Mouse (Mus musculus) T-helper 17 cell (primary cell): ENCODE data around the gene Rps3.

Experiments
- in situ Hi-C, 2 experiments: fragments of 300-600 bp; cut with MboI, MseI; formaldehyde crosslinking; loops; 1 replicate in 1 of 2; 2 replicates in 1 of 2; pipeline ENCODE4 v1.15.1; 2025; ENCODE audit warnings: high pct_unique_total_duplicates in 2 of 2

The Rps3 gene

GRCm38 (mm10) chr7:99476558-99477114, 6.9 kb downstream of the Rps3 start:
- in situ Hi-C loops = no loop called here

- in situ Hi-C loops = no loop called here
These were observed 8.0 kb downstream of the Rps3 start for GRCm38 (mm10) chr7:99475562-99475911.

- in situ Hi-C loops = no loop called here
These were observed 8.5 kb downstream of the Rps3 start for GRCm38 (mm10) chr7:99474836-99475561.

DNA sequence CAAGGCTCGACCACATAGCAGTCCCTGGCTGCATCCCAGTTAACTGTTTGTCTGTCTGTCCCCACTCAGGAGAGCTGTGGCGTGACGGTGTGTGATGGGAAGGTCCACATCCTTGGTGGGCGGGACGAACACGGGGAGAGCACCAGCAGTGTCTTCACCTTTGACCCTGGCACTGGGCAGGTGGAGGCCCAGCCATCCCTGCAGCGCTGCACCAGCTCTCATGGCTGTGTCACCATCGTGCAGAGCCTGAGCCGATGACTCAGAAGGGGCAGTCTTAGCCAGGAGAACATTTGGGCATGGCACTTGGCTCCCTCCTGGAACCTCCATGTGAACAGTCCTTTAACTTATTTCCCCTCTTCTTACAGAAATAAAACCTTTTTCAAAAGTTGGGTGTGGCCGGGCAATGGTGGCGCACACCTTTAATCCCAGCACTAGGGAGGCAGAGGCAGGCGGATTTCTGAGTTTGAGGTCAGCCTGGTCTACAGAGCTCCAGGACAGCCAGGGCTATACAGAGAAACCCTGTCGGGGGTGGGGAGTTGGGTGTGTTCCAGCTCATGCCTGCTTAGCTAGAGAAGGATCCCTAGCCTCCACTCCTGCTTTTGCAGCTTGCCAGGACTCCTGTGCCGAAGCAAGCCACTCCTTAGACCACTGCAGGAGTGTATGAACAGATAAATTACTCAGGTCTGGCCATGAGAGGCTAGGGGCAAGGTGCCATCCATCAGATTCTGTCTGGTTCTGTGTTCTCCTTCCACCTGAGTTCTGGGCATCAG, 9.7 kb downstream of the Rps3 start:
- in situ Hi-C loops = no loop called here

DNA sequence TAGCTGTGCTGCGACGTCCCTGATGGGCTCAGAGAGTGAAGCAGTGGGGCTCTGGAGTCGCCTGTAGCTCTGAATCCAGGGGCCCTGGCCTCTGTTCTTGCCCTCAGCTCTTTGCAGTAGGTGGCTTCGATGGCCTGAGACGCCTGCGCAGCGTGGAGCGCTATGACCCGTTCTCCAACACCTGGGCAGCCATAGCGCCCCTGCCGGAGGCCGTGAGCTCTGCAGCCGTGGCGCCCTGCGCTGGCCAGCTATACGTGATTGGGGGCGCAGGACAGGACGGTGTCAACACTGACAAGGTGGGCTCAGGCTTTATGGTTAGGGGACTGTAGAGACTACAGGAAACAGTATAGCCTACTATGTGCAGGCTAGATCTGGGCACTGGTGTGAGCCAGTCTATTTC, 12.0 kb downstream of the Rps3 start:
- in situ Hi-C loops = no loop called here

DNA sequence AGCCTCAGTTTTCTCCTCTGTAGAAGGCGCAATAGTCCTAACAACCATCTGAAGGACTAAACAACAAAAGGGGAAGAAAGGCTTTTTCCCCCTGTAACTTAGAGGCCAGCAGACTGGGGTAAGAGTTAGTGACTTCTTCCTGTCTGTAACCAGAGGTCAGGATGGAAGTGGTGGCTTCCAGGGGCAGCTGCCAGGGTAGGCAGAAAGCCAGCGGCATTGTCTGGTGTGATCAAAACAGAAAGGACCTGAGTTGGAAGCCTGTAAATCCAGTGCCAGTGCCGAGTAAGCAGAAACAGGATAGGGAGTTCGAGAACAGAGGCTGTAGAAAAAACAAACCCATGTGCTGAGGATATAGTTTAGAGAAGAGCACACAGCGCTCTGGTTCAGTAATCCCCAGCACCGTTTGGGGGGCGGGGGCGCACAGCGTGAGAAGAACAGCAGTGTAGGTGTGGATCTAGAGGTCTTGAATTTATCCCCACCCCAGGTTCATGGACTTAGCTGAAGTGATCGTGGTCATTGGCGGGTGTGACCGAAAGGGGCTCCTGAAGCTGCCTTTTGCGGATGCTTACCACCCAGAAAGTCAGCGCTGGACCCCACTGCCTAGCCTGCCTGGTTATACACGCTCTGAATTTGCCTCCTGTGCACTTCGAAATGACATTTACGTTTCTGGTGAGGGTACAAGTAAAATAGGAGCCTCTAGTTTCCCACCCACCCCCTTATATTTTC, 13.7 kb downstream of the Rps3 start:
- in situ Hi-C loops = no loop called here

DNA sequence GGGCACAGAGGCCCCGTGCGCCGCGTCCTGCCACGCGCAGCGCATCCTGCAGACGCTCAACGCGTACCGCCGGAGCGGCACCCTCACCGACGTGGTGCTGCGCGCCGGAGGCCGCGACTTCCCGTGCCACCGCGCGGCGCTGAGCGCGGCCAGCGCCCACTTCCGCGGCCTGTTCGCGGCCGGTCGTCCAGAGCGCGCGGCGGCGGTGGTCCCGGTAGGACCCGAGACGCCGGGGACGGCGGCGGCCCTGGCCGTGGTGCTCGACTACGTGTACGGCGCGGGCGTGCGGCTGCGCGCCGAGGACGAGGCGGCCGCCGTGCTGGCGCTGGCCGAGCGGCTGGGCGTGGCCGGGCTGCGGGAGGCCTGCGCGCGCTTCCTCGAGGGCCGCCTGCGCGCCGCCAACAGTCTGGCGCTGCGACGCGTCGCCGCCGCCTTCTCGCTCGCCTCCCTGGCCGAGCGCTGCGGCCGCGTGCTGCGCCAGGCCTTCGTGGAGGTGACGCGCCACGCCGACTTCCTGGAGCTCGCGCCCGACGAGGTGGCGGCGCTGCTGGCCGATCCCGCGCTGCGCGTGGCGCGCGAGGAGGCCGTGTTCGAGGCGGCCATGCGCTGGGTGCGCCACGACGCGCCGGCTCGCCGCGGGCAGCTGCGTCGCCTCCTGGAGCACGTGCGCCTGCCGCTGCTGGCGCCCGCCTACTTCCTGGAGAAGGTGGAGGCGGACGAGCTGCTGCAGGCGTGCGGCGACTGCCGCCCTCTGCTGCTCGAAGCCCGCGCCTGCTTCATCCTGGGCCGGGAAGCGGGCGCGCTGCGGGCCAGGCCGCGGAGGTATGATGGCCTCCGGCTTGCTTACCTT, 15.0 kb downstream of the Rps3 start:
- in situ Hi-C loops = no loop called here

- in situ Hi-C loops = no loop called here
These were observed 15.6 kb downstream of the Rps3 start for GRCm38 (mm10) chr7:99467916-99468282.

DNA sequence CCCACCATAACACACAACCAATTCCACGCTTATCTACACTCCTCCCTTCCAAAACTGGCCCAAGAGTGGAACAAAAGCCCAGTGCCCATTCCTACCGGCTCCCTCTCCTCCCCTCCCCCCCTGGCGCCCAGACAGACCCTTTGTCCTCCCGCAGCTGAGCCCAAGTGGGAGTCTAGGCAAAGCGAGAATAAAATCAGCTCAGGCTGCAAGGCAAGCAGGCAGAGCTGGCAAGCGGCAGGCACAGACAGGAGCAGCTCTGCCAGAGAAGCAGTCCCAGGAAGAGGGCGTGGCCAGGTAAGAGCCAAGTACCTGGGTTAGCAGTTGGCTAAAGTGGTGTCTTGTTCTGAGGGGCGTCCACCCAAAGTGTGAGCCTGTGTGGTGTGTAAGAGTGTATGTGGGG, 17.7 kb downstream of the Rps3 start, which contains the start of gene Klhl35:
Gene Klhl35 (plus strand): TSS at position 194 of the 400 bp plus-strand sequence.
- in situ Hi-C loops = no loop called here

- in situ Hi-C loops = no loop called here
These were observed 20.4 kb downstream of the Rps3 start for GRCm38 (mm10) chr7:99463120-99463519.

- in situ Hi-C loops = no loop called here
These were observed 23.5 kb downstream of the Rps3 start for GRCm38 (mm10) chr7:99459888-99460652.

DNA sequence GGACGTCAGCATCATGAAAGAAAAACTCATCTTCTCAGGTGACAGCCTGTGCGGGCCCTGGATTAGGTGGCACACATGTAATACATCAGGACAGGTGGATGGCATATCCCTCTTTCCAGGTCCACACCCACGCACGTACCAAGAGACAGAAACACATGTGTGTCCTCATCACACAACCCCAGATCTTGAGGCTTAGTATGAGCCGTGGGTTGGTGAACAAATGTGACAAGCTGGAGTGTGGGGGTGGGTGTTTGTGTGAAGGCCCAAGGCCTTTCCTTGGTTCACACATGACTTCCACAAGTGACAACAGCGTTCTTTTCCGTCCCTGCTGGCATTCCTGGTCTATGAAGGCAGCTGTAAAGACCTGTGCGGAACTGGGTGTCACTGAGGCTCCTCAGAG, 24.7 kb downstream of the Rps3 start:
- in situ Hi-C loops = no loop called here

DNA sequence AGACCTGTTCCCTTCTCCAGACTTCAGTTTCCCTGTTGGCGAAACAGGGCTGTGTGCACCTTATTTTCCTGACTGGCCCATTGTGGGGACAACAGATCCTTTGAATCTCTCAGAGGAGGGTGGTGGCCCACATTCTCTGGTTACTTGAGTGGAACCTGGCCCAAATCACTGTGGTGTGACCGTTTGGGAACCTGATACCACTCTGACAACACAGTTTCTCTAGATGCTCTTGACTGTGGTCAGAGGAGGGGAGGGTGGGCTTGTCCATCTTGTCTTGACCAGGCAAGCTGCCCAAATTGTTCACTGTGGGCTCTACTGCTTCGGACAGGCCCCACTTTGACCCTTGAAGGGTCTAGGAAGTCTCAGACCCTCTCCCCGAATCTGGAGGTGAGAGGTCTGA, 29.5 kb downstream of the Rps3 start:
- in situ Hi-C loops = loop anchor here (5.0 kb wide), 3 partner anchors 77 to 122 kb away; no protein-coding TSS in a partner anchor

GRCm38 (mm10) chr7:99452859-99453258, 30.7 kb downstream of the Rps3 start:
- in situ Hi-C loops = loop anchor here (5.0 kb wide), 3 partner anchors 76 to 121 kb away; no protein-coding TSS in a partner anchor

GRCm38 (mm10) chr7:99450703-99451102, 32.8 kb downstream of the Rps3 start:
- in situ Hi-C loops = loop anchor here (5.0 kb wide), 3 partner anchors 73 to 118 kb away; no protein-coding TSS in a partner anchor

GRCm38 (mm10) chr7:99449751-99450150, 33.8 kb downstream of the Rps3 start:
- in situ Hi-C loops = loop anchor here (5.0 kb wide), 3 partner anchors 72 to 117 kb away; no protein-coding TSS in a partner anchor

- in situ Hi-C loops = no loop called here
These were observed 34.5 kb downstream of the Rps3 start for GRCm38 (mm10) chr7:99449063-99449462.

DNA sequence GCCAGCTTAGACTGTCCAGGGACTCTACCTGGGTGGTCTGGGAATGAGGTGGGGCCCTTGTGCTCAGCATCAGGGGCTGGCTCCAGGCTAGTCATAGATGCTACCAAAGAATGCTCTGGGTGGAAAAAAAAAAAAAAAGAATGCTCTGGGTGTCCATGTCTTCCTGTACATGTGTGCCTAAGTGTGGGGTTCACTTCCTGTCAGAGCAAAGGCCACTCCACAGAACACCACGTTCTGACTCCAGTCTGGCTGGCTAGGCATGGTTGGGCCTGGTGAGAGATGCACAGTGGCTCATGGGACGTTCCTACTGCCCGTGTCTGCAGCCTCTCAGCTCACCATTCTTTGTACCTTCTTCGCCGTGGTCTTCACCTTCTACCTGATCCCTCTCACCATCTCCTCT, 34.9 kb downstream of the Rps3 start:
- in situ Hi-C loops = no loop called here

GRCm38 (mm10) chr7:99447323-99447722, 36.2 kb downstream of the Rps3 start:
- in situ Hi-C loops = no loop called here

DNA sequence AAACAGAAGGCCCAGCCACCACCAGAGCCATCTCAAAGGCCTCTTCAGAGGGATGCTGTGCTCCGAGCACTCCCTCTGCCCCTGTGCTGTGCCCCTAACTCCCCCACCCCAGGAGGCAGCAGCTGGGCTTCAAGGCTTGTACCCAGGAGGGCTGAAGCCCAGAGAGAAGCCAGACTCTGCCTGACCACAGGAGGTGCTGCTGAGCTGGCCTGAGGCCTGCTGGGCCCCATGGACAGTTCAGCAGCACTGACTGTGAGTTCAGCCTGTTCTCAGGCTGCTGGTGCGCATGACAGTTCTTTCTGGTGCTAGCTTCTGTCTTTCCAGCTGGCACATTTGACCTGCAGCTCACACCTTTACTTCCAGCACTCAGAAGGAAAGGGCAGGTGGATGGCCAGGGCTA, 37.7 kb downstream of the Rps3 start:
- in situ Hi-C loops = no loop called here
